Mouse (Mus musculus) ovary, adult 18-20 months (tissue): ENCODE measurements at regions not wholly inside any gene's neighbourhood (a gene's known extent, or its start where the extent isn't known, plus 50 kb on each side); places are given as distances from the start of the nearest gene placed in this dataset.
A peak's percentile ranks its signal among the peaks of the same experiment; 100 is the strongest.

Experiments used
- DNase-seq: peaks from one replicate; pipeline ENCODE4 v3.0.0; 2022; ENCODE audit warnings: low spot score, mixed read lengths

DNA sequence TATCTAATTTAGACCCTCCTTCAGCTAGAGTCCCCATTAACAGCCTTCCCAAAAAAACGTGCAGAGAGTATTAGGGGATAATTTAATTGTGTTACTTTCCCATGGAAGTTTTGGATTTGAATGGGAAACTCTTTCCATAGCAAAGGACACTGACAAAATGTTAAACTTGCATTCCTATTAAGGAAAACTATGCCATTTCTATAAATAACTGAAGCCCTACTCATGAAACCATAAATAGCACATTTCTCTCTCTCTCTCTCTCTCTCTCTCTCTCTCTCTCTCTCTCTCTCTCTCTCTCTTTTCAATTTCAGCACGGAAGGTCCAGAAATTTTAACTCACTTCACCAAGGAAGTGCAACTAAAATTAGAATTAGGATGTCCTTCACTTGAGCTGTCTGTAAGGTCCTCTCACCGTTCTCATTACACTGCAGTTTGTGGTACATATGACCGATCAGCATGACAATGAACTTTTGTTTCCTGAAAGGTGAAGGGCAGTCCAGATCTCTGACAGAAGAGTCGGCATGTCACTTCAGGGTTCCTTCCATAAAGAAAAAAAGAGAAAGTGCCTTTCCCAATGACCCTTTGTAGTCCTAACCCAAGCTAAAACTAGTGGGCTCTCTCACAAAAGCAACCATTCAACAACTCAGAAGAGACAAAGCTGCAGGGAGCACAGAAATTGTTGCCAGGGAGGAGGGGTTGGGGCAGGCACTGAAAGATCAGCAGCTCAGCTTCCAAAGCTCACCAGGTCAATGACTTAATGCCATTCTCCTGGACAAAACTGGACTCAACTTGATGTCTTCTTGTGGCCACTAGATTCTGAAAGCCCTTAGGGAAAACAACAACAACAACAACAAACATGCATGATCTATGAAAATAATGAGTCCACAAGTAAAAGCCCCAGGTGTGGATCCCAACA is 696.9 kb downstream of the Diaph3 start:
- DNase-seq, result no peak

DNA sequence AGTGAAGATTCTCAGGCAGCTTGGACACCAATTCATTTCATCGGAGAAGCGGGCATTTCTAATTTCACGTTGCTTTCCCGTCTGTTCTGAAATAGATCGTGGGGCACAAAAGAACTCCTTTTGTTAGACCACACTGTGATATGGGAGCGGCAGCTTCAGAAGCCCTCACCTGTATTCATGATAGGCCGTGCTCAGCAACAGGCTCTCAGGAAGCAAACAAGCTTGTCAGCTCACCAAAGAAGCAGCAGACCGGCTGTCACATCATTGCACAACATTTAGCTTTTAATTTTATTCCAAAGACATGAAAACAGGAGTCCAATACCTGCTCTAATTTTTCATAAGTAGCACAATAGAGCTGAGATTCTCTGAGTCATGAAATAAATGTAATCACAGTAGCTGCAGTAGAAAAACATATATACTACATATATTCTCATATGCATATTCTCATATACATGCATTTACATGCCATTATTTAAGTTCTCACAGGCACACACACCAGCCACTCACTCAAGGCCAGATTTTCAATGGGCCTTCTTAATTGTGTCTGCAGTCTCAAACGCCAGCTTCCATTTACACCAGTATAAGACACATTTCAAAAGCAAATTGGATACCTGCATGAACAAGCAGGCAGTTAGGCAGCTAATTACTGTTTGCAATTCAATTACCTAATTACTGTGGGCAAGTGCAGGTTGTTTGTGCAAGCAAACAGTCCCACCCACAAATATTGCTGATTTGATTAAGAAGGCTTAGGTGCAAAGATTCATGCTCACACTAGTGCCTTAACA is 698.9 kb downstream of the Diaph3 start:
- DNase-seq, result no peak

DNA sequence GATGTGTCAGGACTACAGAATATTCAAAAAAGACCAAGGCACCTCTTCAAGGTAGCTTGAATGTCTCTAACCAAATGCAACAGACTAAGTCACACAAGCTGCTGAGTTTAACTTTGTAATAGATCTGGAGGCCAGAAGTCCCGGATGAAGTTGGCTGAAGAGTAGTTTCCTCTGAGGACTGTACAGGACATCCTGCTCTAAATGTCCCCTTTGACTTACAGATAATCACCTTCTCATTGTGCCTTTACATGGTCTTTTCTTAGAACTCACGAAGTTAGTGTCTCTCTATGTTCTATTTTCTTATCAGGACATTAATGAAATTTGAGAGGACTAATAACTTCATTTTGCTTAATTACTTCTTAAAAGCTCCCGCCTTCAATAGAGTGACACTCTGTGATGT is 703.7 kb downstream of the Diaph3 start:
- no peak for DNase-seq

DNA sequence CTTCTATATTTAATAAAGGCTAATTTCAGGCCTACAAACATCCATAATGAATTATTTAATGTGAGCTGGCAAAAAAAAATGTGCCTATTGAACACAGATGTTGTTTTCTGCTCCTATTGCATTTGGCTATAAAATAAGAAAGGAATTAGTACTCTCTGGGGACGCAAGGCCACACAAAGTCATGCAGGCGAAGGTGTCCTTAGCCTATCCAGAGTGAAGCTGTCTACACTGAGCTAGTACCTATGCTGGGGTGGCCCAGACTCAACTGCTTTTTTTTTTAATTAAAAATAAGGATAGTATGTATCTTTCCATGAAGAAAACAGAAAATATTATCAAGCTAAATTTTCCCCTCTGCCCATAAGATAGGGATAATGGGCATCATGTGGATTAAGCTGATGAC is 705.7 kb downstream of the Diaph3 start:
- DNase-seq, result no peak

DNA sequence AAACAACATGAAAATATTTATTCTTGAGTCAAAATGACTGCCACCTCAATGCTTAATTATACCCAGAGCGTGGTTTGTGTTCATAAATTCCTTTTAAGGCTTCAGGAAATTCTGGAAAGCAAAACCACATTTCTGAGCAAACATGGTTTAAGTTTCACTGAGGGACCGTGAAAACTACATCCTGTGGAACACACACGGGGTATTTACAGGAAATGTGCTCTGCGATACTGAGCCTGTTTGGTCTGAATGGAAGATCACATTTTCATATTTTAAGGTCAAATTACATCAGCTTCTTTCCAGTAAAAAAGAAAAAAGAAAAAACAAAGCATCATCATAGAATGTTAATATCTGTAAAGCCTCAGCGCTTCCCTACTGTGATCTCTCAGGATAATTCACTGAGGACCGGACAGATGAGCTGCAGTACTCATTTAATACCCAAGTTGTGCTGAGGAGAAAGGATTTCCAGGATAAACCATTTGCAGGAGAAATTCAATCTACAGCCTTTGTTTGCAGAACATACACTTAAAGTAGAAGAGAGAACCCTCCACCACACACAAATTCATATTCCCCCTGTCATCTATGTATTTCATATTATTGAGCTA is 709.7 kb downstream of the Diaph3 start:
- DNase-seq, result no peak

DNA sequence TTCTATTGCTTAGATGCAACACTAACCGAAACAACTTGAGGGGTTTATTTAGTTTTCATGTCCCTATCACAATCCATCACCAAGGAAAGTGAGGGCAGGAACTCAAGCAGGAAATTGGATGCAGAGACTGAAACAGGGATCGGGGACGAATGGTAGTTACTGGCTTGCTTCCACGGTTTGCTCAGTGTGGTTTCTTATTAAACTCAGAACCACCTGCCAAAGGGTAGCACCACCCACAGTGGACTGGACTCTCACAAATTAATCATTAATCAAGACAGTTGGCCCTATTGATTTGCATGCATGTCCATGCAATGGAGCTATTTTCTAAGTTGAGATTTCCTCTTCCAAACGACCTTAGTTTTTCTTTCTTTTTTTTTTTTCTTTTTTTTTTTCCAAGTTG is 719.2 kb downstream of the Diaph3 start:
- DNase-seq, result no peak

DNA sequence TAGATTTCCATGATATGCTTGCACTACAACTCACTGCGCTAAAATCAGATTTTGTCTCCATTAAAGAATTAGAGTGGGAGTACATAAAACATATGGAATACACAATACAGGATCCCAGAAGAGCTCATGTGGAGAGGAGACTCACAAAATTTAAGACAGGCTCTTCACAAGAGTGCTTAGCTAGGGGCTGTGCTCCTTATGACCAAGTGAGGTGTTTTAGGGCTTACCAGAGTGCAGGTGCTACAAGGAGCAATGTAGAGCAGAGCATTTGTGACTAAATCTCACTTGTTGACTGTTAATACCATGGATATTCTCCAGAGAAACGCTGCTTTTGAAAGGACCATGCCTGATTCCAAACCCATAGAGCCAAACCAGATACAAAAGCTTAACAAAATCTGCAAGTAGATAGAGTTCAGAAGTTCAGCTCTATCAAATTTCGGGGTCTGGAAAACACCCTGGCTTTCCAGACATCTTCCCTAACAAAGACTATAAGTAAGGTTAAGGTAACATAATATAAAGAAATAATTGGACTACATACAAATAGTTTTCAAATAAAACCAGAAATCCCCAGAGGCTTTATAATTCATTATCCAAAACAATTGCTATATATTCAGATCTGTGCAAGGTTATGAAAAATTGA is 721.0 kb downstream of the Diaph3 start:
- DNase-seq, result no peak

DNA sequence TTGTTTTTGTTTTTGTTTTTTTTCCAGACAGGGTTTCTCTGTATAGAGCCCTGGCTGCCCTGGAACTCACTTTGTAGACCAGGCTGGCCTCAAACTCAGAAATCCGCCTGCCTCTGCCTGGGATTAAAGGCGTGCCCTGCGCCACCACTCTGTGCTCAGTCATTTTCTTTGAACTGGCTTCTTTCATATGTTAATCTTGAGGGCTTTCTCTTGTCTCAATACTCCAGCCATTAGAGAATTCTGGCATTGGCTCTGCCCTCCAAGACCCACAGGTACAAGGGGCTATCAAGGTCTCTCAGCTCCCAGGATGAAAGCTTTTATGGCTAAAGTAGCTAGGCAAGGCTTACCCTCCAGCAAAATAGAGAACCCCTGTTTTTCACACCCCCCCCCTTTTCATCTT is 744.2 kb downstream of the Diaph3 start:
- no peak for DNase-seq

DNA sequence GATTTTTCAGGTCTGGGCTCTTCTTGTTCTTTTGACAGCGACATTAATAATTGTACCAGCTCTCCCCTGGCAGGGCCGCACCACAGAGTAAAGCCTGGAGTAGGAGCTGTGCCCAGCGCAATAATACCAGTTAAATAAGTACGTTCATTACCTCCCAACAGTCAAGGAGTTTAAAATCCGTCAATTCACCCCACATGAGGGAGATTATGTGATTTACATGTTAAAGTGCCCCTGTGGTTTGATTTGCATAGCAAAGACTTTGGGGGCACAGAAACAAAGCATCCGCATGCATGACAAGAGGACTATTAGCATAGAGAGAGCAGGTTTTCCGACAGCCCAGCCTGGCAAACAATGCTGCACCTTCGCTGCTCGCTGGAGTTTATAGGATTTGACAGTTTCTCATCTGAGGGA is 745.1 kb downstream of the Diaph3 start:
- DNase-seq, result no peak

DNA sequence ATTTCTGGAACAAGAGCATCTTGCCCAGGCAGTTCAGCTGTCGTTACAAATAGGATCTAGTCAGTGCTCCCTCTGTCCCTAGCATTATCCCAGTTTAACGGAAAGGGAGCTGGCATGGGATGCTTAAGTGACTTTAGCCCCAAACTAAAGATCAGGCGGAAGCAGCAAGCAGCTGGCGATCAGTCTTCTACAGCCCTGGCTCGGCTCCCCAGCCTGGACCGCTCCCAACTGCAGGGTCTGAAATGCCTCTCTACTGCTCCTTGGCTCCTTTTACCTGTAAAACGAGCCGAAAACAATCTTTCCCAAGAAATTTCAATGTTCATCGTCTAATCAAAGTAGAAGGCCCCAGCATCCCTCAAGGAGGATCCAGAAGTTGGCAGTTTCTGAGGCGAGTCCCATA is 745.5 kb downstream of the Diaph3 start:
- no peak for DNase-seq

DNA sequence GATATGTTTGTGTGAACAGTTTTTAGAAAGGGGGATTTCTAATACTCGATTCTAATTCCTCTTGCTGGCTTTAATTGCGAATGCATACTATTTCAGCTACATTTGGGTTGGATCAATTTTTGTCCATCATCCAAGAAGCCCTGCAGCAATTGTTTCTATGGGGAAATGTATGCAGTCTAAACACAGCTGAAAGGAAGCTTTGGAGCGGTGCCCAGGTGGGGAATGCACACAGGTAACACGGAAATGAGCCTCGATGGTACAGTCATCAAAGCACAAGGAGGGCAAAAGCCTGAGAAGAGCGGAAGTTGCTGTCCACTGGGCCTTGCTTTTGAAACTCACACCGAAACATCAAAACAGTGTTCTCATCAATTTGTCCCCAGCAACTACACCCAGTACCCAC is 746.0 kb downstream of the Diaph3 start:
- no peak for DNase-seq

DNA sequence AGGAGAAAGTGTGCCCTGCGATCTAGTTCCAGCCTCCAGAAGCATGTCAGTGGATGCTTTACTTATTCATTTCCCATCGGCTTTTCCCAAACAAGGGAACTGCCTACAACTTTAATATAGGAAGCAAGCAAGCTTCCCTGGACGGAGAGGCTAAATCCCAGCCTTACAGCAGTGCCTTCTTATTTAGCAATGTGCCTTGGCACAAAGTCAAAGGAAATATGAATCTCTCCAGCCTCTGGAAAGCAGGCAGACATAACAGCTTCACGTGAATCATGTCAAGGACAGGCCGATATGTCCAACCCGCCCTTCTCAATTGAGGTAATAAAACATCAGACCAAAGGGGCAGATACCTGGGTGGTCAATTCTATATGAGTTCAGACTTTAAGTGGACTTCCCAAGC is 755.9 kb downstream of the Diaph3 start:
- DNase-seq, result peak; percentile 8

DNA sequence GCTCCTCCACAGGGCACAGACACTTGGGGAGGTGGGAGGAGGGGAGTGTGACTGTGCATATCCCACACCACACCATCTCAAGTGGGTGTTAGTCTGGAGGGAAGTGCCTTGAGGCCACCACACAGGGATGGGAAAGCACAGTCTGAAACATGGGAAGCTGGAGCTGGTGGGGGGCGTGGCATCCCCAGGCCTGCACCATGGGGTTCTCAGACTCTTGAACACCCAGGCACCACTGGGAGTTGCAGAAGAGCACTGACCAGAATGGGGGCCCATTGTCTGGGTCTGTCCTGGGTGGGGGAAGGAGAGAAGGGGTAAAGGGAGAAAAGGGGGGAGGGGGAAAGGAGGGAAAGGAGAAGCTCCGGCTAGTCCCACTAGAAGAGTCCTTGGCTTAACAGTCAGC is 776.0 kb downstream of the Diaph3 start:
- no peak for DNase-seq

DNA sequence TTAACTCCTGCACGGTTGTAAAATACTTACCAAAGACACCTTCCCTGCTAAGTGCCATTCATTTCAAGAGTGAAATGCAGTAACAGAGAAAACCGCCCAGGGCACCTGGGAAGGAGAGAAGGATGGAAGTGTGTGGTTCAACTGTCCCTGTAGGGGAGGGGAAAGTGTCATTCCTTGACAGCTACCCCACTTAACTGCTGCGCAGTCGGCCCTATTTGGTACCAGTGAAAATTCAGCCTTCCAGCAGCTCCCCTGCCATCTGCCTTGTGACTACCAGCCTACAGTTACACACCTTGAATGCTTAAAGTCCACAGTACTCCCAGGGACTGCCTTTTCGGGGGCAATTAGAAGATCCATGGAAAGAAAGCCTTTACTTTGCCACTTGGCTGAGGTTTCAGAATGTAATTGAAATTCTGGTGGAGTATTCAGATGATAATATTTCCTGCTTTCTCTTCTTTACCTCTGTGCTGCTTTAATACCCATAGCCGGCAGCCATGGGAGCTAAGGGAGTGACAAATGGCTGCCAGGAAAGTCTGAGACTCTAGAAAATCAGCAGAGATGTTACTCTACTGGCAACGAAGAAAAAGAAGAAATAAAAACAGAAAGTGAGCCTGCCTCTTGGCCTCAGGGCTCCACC is 780.5 kb downstream of the Diaph3 start:
- no peak for DNase-seq

DNA sequence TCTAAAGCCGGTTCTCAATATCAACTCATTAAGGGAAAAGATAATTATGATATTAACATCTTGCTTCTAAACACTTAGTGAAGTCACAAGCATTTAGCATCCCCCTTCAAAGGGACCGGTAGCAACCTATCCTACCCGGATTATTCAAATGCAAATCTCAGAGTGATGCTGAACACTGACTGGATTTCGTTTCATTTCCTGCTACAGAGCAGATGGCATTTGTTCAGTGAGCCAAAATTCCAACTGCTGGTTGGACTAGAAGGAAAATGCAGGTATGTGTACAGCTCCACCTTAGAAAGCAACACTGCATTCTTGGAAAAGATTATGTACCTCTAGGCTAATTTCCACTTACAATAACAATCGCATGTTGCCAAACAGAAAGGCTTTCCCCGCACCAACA is 782.5 kb downstream of the Diaph3 start:
- no peak for DNase-seq

DNA sequence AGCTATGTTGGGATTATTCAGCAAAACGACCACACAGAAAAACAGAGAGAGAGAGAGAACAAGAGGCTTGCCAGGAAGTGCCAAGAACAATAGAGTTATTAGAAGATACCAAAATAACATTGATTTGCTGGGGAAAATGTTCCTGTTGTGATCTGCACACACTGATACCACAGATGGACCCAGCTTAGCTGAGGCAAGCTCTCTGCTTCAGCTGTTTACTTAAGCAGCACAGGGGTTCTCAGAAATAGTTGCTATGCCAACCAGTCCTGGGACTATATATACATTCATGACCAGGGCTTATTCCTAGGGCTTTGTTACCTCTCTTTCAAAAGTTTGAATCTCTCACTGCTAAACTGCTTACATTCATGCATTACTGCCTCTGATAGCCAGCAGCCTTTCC is 790.5 kb downstream of the Diaph3 start:
- DNase-seq, result no peak

DNA sequence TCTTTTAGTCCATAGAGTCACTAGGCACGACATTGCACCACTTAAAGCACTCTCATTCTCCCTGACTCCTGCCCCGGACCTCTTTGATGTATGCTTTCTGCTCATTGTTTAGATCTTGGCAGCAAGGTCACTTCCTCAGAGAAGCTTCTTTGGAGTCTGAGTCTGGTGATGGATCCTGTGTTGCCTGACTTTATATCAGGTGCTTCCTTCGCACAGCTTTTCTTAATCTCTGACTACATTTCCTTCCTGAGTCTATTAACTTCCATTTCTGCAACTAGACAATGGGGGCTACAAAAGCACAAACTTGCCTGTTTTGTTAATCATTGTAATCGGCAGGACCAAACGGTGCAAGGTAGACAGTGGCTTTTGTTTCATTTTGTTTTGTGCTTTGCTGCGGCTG is 802.0 kb downstream of the Diaph3 start:
- DNase-seq, result no peak

DNA sequence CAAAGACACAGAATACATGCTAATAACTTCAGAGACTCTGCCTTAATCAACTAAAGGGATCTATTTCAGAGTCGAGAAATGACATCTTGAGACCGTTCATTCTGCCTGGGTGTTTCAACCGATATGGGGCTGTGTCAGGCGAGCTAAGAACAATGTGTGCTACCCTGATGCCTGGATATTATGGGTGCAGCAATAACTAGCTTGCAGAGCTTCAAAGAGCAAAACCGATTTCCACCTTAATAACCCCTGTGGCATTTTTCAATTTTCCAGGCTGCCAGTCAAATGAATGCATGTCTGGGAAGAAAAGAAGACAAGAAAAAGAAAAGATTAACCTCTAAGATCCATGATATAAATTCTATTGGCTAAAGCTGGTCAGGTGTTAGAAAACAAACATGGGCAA is 804.0 kb downstream of the Diaph3 start:
- DNase-seq, result no peak

DNA sequence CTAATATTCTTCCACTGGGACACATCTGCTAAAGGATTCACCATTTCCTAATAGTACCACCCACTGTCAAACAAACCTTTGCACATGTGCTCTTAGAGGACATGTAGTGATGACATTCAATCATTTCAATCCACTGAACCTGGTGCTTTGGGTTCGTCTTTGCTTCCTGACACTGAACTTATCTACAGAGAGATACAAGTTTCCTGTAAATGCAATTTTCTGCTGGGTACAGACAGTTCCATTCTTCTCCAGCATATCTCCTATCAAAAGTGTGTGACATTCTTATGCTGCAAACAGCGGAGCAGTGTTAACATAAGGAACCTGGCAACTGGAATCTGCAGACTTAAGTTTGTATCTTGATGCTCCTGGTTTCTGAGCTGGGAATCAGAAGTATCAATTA is 805.8 kb downstream of the Diaph3 start:
- no peak for DNase-seq

DNA sequence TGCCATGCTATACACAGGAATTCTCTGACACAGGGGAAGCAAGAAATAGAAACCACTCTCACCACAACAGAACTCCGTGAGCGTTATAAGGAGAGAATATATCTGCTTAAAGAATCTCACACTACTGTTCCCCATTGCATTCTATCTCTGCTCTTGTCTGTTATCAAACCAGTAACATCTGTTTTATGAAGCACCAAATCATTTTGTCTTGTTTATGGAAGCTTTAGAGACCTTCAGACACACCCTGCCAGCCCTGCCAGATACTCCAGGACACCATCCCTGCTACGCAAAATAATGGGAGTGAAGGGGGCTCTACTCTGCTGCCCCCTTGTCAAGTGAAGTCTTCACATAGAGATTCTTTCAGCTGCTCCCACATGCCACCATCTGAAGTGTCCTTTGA is 811.9 kb downstream of the Diaph3 start:
- DNase-seq, result no peak

DNA sequence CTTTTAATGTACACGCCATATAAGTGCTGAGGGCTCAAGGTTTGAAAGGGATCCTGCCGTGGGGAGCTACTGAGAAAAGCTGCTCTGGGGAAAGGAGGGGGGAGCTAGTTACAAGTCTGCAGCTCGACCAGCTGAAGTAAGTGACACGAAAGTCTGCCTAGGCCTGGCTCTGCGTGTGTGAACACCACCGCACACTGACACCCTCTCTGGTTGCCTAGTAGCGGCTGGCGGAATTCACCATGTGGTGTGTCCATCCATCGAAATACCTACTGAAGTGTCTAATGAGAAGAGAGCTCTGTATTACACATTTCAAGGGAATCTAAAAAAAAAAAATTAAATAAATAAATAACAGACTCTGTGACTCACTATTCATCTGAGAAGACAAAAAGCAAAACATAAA is 813.4 kb downstream of the Diaph3 start:
- DNase-seq, result no peak

DNA sequence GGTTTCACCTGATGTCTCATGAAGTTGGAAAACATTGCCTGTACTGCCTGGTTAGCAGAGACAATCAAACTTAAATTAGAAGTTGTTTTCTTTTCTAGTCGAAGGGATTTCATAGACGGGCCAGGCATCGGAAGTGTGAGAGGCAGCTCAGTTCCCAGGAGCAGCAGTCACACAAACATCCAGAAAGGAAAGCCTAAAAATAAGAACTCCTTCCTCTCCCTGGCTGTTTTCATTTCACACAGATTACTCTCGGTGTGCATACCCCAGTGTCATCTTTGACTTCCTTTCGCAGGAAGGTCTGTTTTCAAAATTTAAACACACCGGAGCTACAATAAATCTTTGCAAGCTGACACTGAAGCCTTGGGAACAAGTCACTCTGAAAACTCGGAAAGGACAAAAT is 818.7 kb downstream of the Diaph3 start:
- no peak for DNase-seq
